Mouse (Mus musculus) embryonic facial prominence, embryonic 12.5 days (tissue): Measurements from ENCODE around the gene Paxip1. TPM values are rescaled to one million over a fixed set of nuclear protein-coding genes. Genes with fewer than 3 reads are reported as not detected.

Experiments
- ATAC-seq: fragments of 200-750 bp; cut with Nextera tagmentation; 2 replicates; pipeline ENCODE4 v1.8.0; 2017; ENCODE audit not compliant: insufficient number of reproducible peaks, insufficient read depth, low FRiP score, low TSS enrichment
- H3K27ac ChIP-seq: fragments of 300-500 bp; sonication (generic); 2 replicates; pipeline ENCODE4 v1.5.1; 2016; ENCODE audit warnings: mild to moderate bottlenecking
- H3K27me3 ChIP-seq: fragments of 300-500 bp; sonication (generic); 2 replicates; pipeline ENCODE4 v1.6.1; 2016; ENCODE audit warnings: mild to moderate bottlenecking, moderate library complexity
- H3K36me3 ChIP-seq: fragments of 300-500 bp; sonication (generic); 2 replicates; pipeline ENCODE4 v1.6.1; 2016; ENCODE audit warnings: mild to moderate bottlenecking
- H3K4me1 ChIP-seq: fragments of 300-500 bp; sonication (generic); 2 replicates; pipeline ENCODE4 v1.6.1; 2016
- H3K4me2 ChIP-seq: fragments of 300-500 bp; sonication (generic); replicated peaks from 2 replicates; pipeline ENCODE4 v1.6.1; 2016; ENCODE audit warnings: mild to moderate bottlenecking, moderate library complexity
- H3K4me3 ChIP-seq: fragments of 300-500 bp; sonication (generic); 2 replicates; pipeline ENCODE4 v1.5.1; 2016; ENCODE audit warnings: mild to moderate bottlenecking
- H3K9ac ChIP-seq: fragments of 300-500 bp; sonication (generic); 2 replicates; pipeline ENCODE4 v1.6.1; 2016; ENCODE audit warnings: mild to moderate bottlenecking, moderate library complexity
- H3K9me3 ChIP-seq: fragments of 300-500 bp; sonication (generic); 2 replicates; pipeline ENCODE4 v1.6.1; 2016; ENCODE audit warnings: mild to moderate bottlenecking, moderate library complexity
- WGBS: fragments of 180-500 bp; shearing (Covaris S2); methylation state at CpG from one replicate; pipeline ENCODE4 v1.1.7; 2016; 5-methylcytosine and 5-hydroxymethylcytosine counted together
- polyA plus RNA-seq: library from polyadenylated mRNA; unstranded; fragments of >200 nt; fragmentation: Nextera tagmentation; extraction: Ambion mirVana; gene quantifications from 2 replicates; pipeline ENCODE4 v1.2.1, GENCODE M21; 2016

Paxip1 gene
- polyA plus RNA-seq, result 41.2 and 43.6 TPM in 2 replicates

GRCm38 (mm10) chr5:27791303-27792172 is at the start of gene Paxip1:
Gene Paxip1 (minus strand): TSS chr5:27791691.
- under 1% methylated on average over 73 of the region's 73 CpGs for WGBS
- H3K9ac ChIP-seq, result peak within 1 kb of the TSS; percentile 75
- peaks cover 20% of the 10 kb centered on the region for H3K4me1 ChIP-seq
- H3K36me3 ChIP-seq, result peaks cover 24% of the 10 kb centered on the region
- H3K9me3 ChIP-seq, result no peaks in the 10 kb centered on the region
- no peaks in the 10 kb centered on the region for H3K27me3 ChIP-seq
- peak within 1 kb of the TSS; percentile 91 for H3K27ac ChIP-seq
- H3K4me3 ChIP-seq, result peak within 1 kb of the TSS; percentile 60
- H3K4me2 ChIP-seq, result peak within 1 kb of the TSS; percentile 76
- peak; percentile 93 for ATAC-seq

GRCm38 (mm10) chr5:27838061-27838460 is 46.6 kb upstream of the Paxip1 start:
- H3K4me3 ChIP-seq, result no peak overlapping the region
- WGBS, result 49% methylated on average over 4 of the region's 4 CpGs
- H3K9me3 ChIP-seq, result no peaks in the 10 kb centered on the region
- H3K4me2 ChIP-seq, result no peak overlapping the region
- no peak overlapping the region for H3K9ac ChIP-seq
- H3K27me3 ChIP-seq, result peaks cover 19% of the 10 kb centered on the region
- no peak overlapping the region for H3K27ac ChIP-seq
- H3K36me3 ChIP-seq, result no peaks in the 10 kb centered on the region
- ATAC-seq, result no peak
- no peaks in the 10 kb centered on the region for H3K4me1 ChIP-seq

- Histone ChIP-seq H3K9me3 (no peaks in the 10 kb centered on the region), H3K4me1 (no peaks in the 10 kb centered on the region), H3K4me2 (no peak overlapping the region), H3K4me3 (no peak overlapping the region), H3K27me3 (no peaks in the 10 kb centered on the region), H3K27ac (no peak overlapping the region), H3K9ac (no peak overlapping the region), H3K36me3 (no peaks in the 10 kb centered on the region)
- 75% methylated on average over 2 of the region's 2 CpGs for WGBS
- no peak for ATAC-seq
These were observed 43.6 kb upstream of the Paxip1 start for GRCm38 (mm10) chr5:27835096-27835495.

GRCm38 (mm10) chr5:27827971-27828370 is 36.5 kb upstream of the Paxip1 start:
- WGBS, result 79% methylated on average over 7 of the region's 7 CpGs
- Histone ChIP-seq H3K27ac (no peak overlapping the region), H3K27me3 (no peaks in the 10 kb centered on the region), H3K36me3 (no peaks in the 10 kb centered on the region), H3K9ac (no peak overlapping the region), H3K4me2 (no peak overlapping the region), H3K9me3 (no peaks in the 10 kb centered on the region), H3K4me3 (no peak overlapping the region), H3K4me1 (no peaks in the 10 kb centered on the region)
- ATAC-seq, result no peak

GRCm38 (mm10) chr5:27821161-27821560 is 29.7 kb upstream of the Paxip1 start:
- 62% methylated on average over 6 of the region's 6 CpGs for WGBS
- H3K4me3 ChIP-seq, result no peak overlapping the region
- H3K27me3 ChIP-seq, result no peaks in the 10 kb centered on the region
- no peak overlapping the region for H3K27ac ChIP-seq
- no peaks in the 10 kb centered on the region for H3K36me3 ChIP-seq
- no peaks in the 10 kb centered on the region for H3K4me1 ChIP-seq
- H3K4me2 ChIP-seq, result no peak overlapping the region
- no peaks in the 10 kb centered on the region for H3K9me3 ChIP-seq
- ATAC-seq, result no peak
- H3K9ac ChIP-seq, result no peak overlapping the region

- no peak overlapping the region for H3K4me2 ChIP-seq
- no peaks in the 10 kb centered on the region for H3K9me3 ChIP-seq
- H3K27ac ChIP-seq, result no peak overlapping the region
- WGBS, result 69% methylated on average over 3 of the region's 3 CpGs
- ATAC-seq, result no peak
- H3K36me3 ChIP-seq, result no peaks in the 10 kb centered on the region
- no peaks in the 10 kb centered on the region for H3K4me1 ChIP-seq
- H3K9ac ChIP-seq, result no peak overlapping the region
- H3K4me3 ChIP-seq, result no peak overlapping the region
- no peaks in the 10 kb centered on the region for H3K27me3 ChIP-seq
These were observed 27.6 kb upstream of the Paxip1 start for GRCm38 (mm10) chr5:27818840-27819672.

- H3K9me3 ChIP-seq, result no peaks in the 10 kb centered on the region
- no peaks in the 10 kb centered on the region for H3K36me3 ChIP-seq
- H3K27ac ChIP-seq, result no peak overlapping the region
- WGBS, result 91% methylated on average over 2 of the region's 2 CpGs
- H3K9ac ChIP-seq, result no peak overlapping the region
- no peak overlapping the region for H3K4me3 ChIP-seq
- H3K27me3 ChIP-seq, result no peaks in the 10 kb centered on the region
- no peak overlapping the region for H3K4me2 ChIP-seq
- H3K4me1 ChIP-seq, result no peaks in the 10 kb centered on the region
- ATAC-seq, result no peak
These were observed 22.8 kb upstream of the Paxip1 start for GRCm38 (mm10) chr5:27814282-27814681.

GRCm38 (mm10) chr5:27793923-27794322 is 2.4 kb upstream of the Paxip1 start:
- H3K36me3 ChIP-seq, result 0 out of 2 replicates have a peak, but pooled peaks cover 5% of the 10 kb centered on the region
- no peak for ATAC-seq
- H3K9ac ChIP-seq, result no peak overlapping the region
- peaks cover 20% of the 10 kb centered on the region for H3K4me1 ChIP-seq
- no peaks in the 10 kb centered on the region for H3K27me3 ChIP-seq
- H3K27ac ChIP-seq, result no peak overlapping the region
- no peaks in the 10 kb centered on the region for H3K9me3 ChIP-seq
- no peak overlapping the region for H3K4me2 ChIP-seq
- 6% methylated on average over 1 of the region's 1 CpGs for WGBS
- H3K4me3 ChIP-seq, result no peak overlapping the region

GRCm38 (mm10) chr5:27792531-27793205 is 1.2 kb upstream of the Paxip1 start:
- Histone ChIP-seq H3K27me3 (no peaks in the 10 kb centered on the region), H3K9ac (no peak overlapping the region), H3K9me3 (no peaks in the 10 kb centered on the region), H3K4me2 (peak overlapping the region; percentile 76), H3K36me3 (peaks cover 14% of the 10 kb centered on the region), H3K4me1 (peaks cover 20% of the 10 kb centered on the region), H3K4me3 (0 out of 2 replicates have a peak overlapping the region, but pooled peaks have one; percentile 60), H3K27ac (no peak overlapping the region)
- ATAC-seq, result no peak
- WGBS, result 61% methylated on average over 9 of the region's 9 CpGs

GRCm38 (mm10) chr5:27792173-27792470 is 631 bp upstream of the Paxip1 start:
- H3K27ac ChIP-seq, result peak overlapping the region; percentile 91
- no peaks in the 10 kb centered on the region for H3K27me3 ChIP-seq
- 20% methylated on average over 8 of the region's 8 CpGs for WGBS
- no peak for ATAC-seq
- peaks cover 19% of the 10 kb centered on the region for H3K36me3 ChIP-seq
- H3K9me3 ChIP-seq, result no peaks in the 10 kb centered on the region
- H3K9ac ChIP-seq, result peak overlapping the region; percentile 75
- peak overlapping the region; percentile 60 for H3K4me3 ChIP-seq
- peaks cover 20% of the 10 kb centered on the region for H3K4me1 ChIP-seq
- peak overlapping the region; percentile 76 for H3K4me2 ChIP-seq

- Histone ChIP-seq H3K4me1 (peaks cover 20% of the 10 kb centered on the region), H3K36me3 (peaks cover 30% of the 10 kb centered on the region), H3K27ac (peak overlapping the region; percentile 91), H3K27me3 (no peaks in the 10 kb centered on the region), H3K9me3 (no peaks in the 10 kb centered on the region), H3K4me2 (peak overlapping the region; percentile 76), H3K9ac (peak overlapping the region; percentile 75), H3K4me3 (peak overlapping the region; percentile 60)
- peak; percentile 79 for ATAC-seq
- WGBS, result 1% methylated on average over 42 of the region's 47 CpGs
These were observed 592 bp downstream of the Paxip1 start for GRCm38 (mm10) chr5:27790910-27791288.
